Mouse (Mus musculus) brain, embryonic 14.5 days (tissue): ENCODE measurements around the gene Impdh2.

Source experiments
- CTCF ChIP-seq: fragments of 200-500 bp; IDR thresholded peaks from 2 replicates; pipeline ENCODE4 v1.5.1; 2012; ENCODE audit warnings: inconsistent platforms, mild to moderate bottlenecking, moderate library complexity, borderline replicate concordance; ENCODE audit not compliant: insufficient read depth, insufficient read length; ENCODE audit errors: extremely low read depth
- POLR2A ChIP-seq: fragments of 200-500 bp; IDR thresholded peaks from 2 replicates; pipeline ENCODE4 v1.6.1; 2012; ENCODE audit warnings: mild to moderate bottlenecking, inconsistent platforms, borderline replicate concordance; ENCODE audit not compliant: poor library complexity, insufficient read depth, insufficient read length, severe bottlenecking; ENCODE audit errors: extremely low read depth

DNA sequence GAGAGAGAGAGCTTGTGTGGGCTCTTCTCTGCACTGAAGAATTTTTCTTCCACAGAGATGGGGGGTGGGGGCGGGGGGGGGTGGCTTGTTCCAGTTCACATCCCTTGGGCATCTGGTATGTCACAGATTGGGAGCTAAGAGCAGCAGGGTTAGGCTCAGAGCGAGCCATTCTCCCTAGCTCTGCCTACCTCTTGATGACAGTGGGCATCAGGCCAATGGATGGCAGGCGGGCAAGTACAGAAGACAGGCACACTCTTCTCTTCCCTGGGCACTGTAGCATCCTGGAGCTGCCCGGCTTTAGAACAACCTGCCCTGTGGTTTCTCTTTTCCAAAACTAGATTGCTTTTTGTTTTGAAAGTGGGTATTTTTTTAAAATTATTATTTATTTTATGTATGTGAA lies 31.4 kb downstream of the Impdh2 start:
- no peak for TF ChIP-seq CTCF
- TF ChIP-seq POLR2A: no peak
